Mouse (Mus musculus): Measurements from ENCODE around the gene Hmgb1. TPM values are rescaled to one million over a fixed set of nuclear protein-coding genes. Genes with fewer than 3 reads are reported as not detected.
A peak's percentile ranks its signal among the peaks of the same experiment; 100 is the strongest.

Gene Hmgb1
- polyA plus RNA-seq, 2 experiments from 2014 or later: 359 to 760 TPM

DNA sequence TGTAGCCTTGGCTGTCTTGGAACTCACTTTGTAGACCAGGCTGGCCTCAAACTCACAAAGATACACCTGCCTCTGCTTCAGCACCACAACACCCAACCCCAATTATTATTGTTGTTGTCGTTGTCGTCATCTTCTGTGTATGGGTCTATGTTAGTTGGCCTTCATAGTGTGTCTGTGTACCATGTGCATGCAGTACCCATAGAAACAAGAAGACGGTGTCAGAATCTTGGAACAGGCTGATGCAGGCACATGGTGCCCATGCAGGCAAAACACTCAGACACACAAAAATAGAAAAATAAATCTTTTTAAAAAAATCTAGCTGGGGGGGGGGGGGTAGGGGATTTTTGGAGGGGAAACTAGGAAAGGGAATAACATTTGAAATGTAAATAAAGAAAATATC, 167.1 kb downstream of the Hmgb1 start:
- no peak for ATAC-seq

GRCm38 (mm10) chr5:149016261-149016660, 168.0 kb downstream of the Hmgb1 start:
- ATAC-seq: peak; percentile 33

GRCm38 (mm10) chr5:149015335-149016201, 168.7 kb downstream of the Hmgb1 start:
- ATAC-seq: peak; percentile 83

GRCm38 (mm10) chr5:149014600-149015268, 169.6 kb downstream of the Hmgb1 start:
- no peak for ATAC-seq

GRCm38 (mm10) chr5:149013817-149014508, 170.3 kb downstream of the Hmgb1 start:
- ATAC-seq: peak; percentile 12

- ATAC-seq: no peak
Measured at GRCm38 (mm10) chr5:149009111-149009510, 175.2 kb downstream of the Hmgb1 start.

DNA sequence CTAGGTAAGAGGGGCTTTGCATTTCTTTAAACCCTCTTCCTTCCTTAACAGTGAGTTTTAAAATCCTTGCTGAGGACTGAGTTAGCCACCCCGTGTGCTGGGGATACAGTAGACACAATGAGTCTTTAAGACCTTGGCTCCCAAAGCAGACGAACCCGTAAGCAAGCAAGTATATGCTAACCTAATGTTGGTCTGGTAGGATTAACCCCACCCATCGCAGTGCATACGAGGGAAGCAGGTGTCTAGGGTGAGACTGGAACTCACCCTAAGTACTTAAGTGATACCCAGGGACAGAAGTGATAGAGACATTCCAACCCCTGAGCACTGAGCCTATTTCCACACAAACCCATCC, 177.0 kb downstream of the Hmgb1 start:
- no peak for ATAC-seq

- ATAC-seq: peak; percentile 90
Measured at GRCm38 (mm10) chr5:149006362-149007294, 177.7 kb downstream of the Hmgb1 start.

GRCm38 (mm10) chr5:149005701-149006361, 178.5 kb downstream of the Hmgb1 start:
- peak; percentile 21 for ATAC-seq

DNA sequence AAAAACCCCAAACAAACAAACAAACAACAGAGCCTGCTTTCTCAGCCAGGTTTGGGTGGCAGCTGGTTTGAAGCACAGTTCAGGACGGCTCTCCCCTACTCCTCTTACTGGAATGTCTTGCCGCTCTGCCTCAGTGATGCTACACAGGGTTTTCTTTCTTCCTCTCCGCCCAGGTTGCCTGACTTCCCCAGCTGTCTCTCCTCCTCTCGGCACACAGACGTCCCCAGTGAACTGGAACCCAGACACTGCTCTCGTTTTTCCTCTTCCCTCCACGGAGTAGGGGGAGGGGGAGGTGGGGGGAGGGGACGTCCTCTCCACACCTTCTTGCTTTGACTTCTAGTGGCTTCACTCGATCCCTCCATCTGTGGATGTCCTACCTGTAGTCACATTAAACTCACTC, 179.2 kb downstream of the Hmgb1 start:
- ATAC-seq: no peak

- no peak for ATAC-seq
Measured at GRCm38 (mm10) chr5:149003137-149003536, 181.2 kb downstream of the Hmgb1 start.

DNA sequence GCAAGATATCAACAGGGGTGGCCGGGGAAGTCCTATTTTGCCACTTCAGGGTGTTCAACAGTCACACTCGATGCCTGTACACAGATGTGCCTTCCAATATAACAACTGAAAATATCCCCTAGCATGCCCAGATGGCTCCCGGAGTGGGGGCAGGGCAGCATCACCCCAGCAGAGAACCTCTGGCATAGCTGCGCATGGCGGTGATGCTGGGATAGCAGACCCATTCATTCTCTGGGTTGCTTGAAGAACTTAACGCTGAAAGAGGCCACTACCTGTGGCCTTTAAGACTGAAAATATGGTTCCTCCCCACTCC, 181.5 kb downstream of the Hmgb1 start:
- ATAC-seq: no peak

DNA sequence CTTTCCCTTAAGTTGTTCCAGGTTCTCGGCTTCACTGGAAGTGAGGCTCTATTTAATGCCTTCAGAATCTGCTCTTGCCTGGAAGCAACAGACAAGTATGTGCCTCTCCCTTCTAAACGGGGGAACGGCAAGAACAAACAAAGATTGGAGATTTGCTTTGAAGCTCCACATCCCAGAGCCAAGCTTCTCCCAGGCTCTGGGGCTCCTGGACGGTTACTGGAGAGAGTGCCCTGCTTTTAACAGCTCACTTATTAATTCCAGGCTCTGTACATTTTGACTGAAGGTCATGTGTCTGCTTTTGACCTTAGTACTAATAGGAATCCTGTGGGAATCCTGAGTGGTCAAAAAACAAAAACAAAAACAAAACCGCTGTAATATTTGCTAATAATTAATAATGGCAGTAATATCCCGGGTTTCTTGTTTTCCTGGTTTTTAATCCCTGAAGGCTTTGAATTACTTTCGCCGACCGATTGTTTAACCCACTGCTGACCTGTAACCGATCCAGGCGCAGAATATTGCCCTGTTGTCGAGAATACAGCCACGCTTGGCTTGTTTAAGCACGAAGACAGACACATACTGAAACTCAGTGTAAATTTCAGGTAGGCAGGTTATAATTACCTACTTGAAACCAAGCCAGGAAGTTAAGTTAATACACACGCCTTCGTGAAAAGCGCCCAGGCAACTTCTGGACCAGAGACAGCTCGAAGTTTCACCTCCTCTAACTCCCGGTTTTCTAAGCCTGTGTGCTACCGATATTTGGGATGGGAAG, 182.1 kb downstream of the Hmgb1 start:
- ATAC-seq: no peak

DNA sequence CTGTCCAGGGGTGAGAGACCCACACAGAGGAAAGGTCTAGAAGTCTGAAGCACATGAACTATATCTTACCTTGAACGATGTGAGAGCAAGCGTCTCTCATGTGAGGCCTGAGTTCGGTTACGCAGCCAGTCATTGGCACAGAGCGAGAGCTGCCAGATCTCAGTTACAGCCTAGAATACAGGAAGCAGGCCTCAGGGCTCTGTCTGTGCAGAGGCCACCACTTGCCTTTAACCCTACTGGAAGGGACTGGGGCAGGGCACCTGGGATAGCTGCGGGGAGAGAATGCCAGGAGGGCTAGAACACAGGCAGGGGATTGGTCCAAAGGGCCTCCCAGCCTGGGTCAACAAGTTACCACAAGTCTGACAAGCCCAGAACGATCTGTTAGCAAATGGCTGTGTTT, 184.5 kb downstream of the Hmgb1 start:
- ATAC-seq: no peak

GRCm38 (mm10) chr5:148998512-148998911, 185.8 kb downstream of the Hmgb1 start:
- ATAC-seq: no peak

DNA sequence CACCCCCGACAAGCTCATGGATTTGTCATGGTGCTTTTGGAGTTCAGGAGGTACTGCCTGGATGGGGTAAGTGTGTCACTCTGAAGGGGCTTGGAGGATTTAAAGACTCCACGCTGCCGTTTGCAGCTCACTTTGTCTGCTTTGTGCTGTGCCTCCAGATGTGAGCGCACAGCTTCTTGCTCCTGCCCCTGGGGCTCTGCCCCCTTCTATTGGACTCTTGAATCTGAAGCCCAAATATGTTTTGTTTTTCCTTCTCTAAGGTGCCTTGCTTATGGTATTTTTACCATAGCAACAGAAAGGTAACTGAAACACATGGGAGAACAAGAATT, 187.6 kb downstream of the Hmgb1 start:
- ATAC-seq: no peak

Other genes with a start within 250 kb of the Hmgb1 start
- gene Gm42791, start 189.3 kb downstream of the Hmgb1 start, polyA plus RNA-seq (2017; shearing (Covaris generic)): 1 to 10 TPM; 1.3 to 1.4 TPM
- gene Uspl1, start 139 bp downstream of the Hmgb1 start, polyA plus RNA-seq (2017; shearing (Covaris generic)): 10 to 100 TPM; 38.6 to 42.6 TPM
- 1 to 10 TPM; 2.1 to 2.5 TPM for gene Alox5ap, start 80.3 kb upstream of the Hmgb1 start, polyA plus RNA-seq (2017; shearing (Covaris generic))
- gene Medag, start 227.3 kb upstream of the Hmgb1 start, polyA plus RNA-seq (2017; shearing (Covaris generic)): 1 to 10 TPM; 2.4 to 2.7 TPM